Mouse (Mus musculus): Measurements from ENCODE around the gene Nf1. TPM values are rescaled to one million over a fixed set of nuclear protein-coding genes. Genes with fewer than 3 reads are reported as not detected.
A peak's percentile ranks its signal among the peaks of the same experiment; 100 is the strongest.

The Nf1 gene
- total and polyA plus RNA-seq, 2 experiments from 2014 or later = 7.3 to 83.0 TPM

DNA sequence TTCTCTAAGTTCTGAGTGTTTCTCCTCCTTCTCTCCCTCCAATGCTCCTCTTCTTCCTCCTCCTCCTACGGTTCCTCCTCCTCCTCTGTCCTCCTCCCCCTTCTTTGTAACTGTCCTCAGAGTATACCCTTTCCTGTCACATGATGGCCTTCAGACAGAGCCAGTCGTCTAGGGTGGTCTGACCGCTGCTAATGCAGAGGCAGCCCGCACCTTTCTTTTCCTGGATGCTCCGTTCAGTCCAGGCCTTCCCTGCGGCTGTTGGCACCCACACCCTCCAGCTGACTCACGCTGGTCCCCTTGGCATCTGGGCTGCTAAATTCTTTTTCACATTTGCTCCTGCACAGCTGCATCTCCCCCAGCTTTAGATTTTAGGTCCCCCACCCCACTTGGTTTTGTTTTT lies 33.0 kb upstream of the Nf1 start:
- Histone ChIP-seq H3K4me3 (ENCODE audit: low read depth, low read length) (no peak overlapping the region), H3K36me3 (ENCODE audit: insufficient read depth, low read length) (no peaks in the 10 kb centered on the region), H3K27me3 (ENCODE audit: insufficient read depth, low read length) (no peaks in the 10 kb centered on the region), H3K4me1 (ENCODE audit: insufficient read depth, low read length) (no peaks in the 10 kb centered on the region), H3K9me3 (ENCODE audit: low read length) (no peaks in the 10 kb centered on the region), H3K4me2 (ENCODE audit: low read depth, low read length, poor library complexity, severe bottlenecking) (no peak overlapping the region), H3K9ac (replicated peaks; ENCODE audit: low read length, poor library complexity, severe bottlenecking) (no peak overlapping the region), H3K27ac (ENCODE audit: low read depth, low read length) (no peak overlapping the region)
- WGBS = 27% methylated on average over 7 of the region's 7 CpGs
- DNase-seq (ENCODE audit: low spot score) = no peak
- ATAC-seq (ENCODE audit: low FRiP score) = no peak
- no peak for TF ChIP-seq CTCF (IDR thresholded peaks at IDR 0.05)

DNA sequence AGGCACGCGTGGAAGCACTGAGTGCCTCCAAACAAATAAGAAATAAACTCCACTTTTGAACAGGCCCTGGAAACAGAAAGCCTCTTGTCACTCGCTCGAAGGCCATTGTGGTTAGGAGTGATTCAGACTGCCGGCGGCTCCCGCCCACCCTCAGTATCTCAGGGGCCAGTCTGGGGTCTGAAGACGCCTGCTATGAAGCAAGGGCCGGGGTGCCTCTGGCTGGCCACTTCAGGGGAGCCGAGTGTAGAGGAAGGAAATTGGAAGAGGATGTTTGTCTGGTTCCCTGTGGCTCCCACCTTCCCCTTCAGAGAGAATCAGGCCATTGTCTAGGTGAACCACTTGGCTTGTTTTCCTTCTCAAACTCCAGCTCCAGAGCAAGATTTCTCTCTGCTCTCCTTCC lies 32.5 kb upstream of the Nf1 start:
- H3K27ac ChIP-seq (ENCODE audit: low read depth, low read length) = no peak overlapping the region
- H3K9ac ChIP-seq (replicated peaks; ENCODE audit: low read length, poor library complexity, severe bottlenecking) = no peak overlapping the region
- no peak for ATAC-seq (ENCODE audit: low FRiP score)
- no peak overlapping the region for H3K4me3 ChIP-seq (ENCODE audit: low read depth, low read length)
- H3K27me3 ChIP-seq (ENCODE audit: insufficient read depth, low read length) = no peaks in the 10 kb centered on the region
- no peak overlapping the region for H3K4me2 ChIP-seq (ENCODE audit: low read depth, low read length, poor library complexity, severe bottlenecking)
- H3K36me3 ChIP-seq (ENCODE audit: insufficient read depth, low read length) = no peaks in the 10 kb centered on the region
- H3K9me3 ChIP-seq (ENCODE audit: low read length) = no peaks in the 10 kb centered on the region
- DNase-seq (ENCODE audit: low spot score) = no peak
- TF ChIP-seq CTCF (IDR thresholded peaks at IDR 0.05) = no peak
- no peaks in the 10 kb centered on the region for H3K4me1 ChIP-seq (ENCODE audit: insufficient read depth, low read length)
- 10% methylated on average over 10 of the region's 10 CpGs for WGBS

DNA sequence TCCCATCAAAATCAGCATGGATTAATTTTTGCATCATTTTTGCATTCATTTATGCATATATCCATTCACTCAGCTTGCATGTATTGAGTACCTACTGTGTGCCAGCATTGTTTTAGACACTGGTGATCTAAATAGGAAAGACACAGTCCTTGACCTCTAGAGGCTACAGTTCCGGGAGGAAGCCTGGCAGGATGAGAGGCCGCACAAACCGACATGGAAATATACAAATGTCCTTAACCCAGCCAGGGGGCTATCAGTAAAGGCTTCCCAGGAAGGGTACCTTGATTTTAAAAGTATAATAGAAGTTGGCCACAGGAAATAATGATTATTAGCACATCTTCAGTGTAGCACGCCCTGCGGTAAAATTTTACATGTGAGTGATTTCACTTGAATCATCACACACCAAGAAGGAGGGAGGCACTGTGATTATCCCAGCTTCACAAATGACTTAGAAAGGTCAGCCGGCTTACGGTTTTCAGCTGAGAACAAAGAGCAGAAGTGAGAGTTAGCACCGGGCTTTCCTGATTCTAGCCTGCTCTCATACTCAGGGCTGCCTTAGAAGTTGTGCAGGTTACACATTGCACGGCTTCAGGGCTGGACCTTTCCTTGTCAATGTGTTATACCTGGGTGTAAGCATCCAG lies 31.8 kb upstream of the Nf1 start:
- H3K9ac ChIP-seq (replicated peaks; ENCODE audit: low read length, poor library complexity, severe bottlenecking) = no peak overlapping the region
- H3K27me3 ChIP-seq (ENCODE audit: insufficient read depth, low read length) = no peaks in the 10 kb centered on the region
- no peak for ATAC-seq (ENCODE audit: low FRiP score)
- no peaks in the 10 kb centered on the region for H3K36me3 ChIP-seq (ENCODE audit: insufficient read depth, low read length)
- no peaks in the 10 kb centered on the region for H3K4me1 ChIP-seq (ENCODE audit: insufficient read depth, low read length)
- TF ChIP-seq CTCF (IDR thresholded peaks at IDR 0.05) = no peak
- H3K9me3 ChIP-seq (ENCODE audit: low read length) = no peaks in the 10 kb centered on the region
- H3K4me2 ChIP-seq (ENCODE audit: low read depth, low read length, poor library complexity, severe bottlenecking) = no peak overlapping the region
- H3K4me3 ChIP-seq (ENCODE audit: low read depth, low read length) = no peak overlapping the region
- WGBS = 29% methylated on average over 9 of the region's 9 CpGs
- H3K27ac ChIP-seq (ENCODE audit: low read depth, low read length) = no peak overlapping the region
- no peak for DNase-seq (ENCODE audit: low spot score)

DNA sequence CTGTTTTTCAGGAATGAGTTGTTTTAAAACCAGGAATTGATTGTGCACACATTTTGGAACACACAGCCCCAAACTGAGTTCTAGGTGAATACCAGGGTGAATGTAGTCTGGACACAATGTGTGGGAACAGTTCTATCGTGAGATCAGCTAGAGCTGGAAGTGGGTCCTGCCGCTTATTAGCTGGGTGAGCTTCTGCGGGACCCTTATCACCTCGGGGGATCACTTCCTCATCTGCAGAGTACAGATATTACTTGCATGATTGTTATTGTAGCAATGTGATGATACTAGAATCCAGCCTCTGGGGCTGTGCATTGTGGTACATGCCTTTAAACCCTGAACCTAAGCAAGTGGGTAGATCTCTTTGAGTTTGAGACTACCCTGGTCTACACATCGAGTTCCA lies 29.0 kb upstream of the Nf1 start:
- Histone ChIP-seq H3K27ac (ENCODE audit: low read depth, low read length) (no peak overlapping the region), H3K27me3 (ENCODE audit: insufficient read depth, low read length) (no peaks in the 10 kb centered on the region), H3K36me3 (ENCODE audit: insufficient read depth, low read length) (no peaks in the 10 kb centered on the region), H3K9ac (replicated peaks; ENCODE audit: low read length, poor library complexity, severe bottlenecking) (no peak overlapping the region), H3K4me2 (ENCODE audit: low read depth, low read length, poor library complexity, severe bottlenecking) (no peak overlapping the region), H3K4me1 (ENCODE audit: insufficient read depth, low read length) (no peaks in the 10 kb centered on the region), H3K4me3 (ENCODE audit: low read depth, low read length) (no peak overlapping the region), H3K9me3 (ENCODE audit: low read length) (no peaks in the 10 kb centered on the region)
- DNase-seq (ENCODE audit: low spot score) = no peak
- no peak for ATAC-seq (ENCODE audit: low FRiP score)
- 89% methylated on average over 5 of the region's 5 CpGs for WGBS
- no peak for TF ChIP-seq CTCF (IDR thresholded peaks at IDR 0.05)

DNA sequence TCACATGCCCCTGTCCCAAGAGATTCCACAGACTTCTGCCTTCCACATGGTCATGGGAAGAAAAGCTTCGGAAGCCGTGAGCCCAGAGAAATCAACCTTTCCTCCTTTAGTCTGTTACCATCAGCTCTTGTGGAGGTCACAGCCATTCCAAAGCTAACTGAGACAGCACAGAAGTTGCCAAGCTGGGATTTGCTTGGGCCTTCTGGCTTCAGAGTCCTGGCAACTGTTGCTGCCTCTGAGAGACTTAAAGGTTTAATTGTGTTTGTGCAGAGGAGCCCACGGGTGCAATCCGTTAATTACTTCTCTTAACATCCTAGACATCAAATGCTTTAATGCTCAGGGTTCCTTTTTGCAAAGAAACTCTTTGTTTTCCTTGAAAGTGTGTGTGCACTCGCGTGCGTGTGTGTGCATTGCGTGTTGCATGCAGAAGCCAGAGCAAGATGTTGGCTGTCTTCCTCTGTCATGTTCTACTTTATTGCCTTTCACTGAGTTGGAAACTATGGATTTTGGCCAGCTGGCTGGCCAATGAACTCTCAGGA lies 22.6 kb upstream of the Nf1 start:
- DNase-seq (ENCODE audit: low spot score) = peak; percentile 55
- H3K36me3 ChIP-seq (ENCODE audit: insufficient read depth, low read length) = no peaks in the 10 kb centered on the region
- TF ChIP-seq CTCF (IDR thresholded peaks at IDR 0.05) = no peak

DNA sequence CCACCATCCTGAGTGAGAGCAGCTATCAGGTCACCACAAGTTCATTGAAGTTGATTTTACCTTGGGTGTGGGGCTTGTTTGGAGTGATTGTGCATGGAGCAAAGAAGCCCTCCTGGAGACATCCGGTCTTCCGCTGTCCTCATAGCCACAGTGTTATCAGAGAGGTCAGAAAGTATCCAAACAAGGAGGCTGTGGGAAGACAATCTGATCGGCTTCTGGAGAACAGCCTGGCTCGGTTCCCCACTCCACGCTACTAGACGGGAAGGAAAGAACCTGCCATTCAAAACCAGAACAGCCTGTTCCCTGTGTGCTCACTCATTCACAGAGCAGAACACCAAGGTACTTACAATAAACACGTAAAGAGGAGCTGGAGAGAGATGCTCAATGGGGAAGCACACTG lies 19.7 kb upstream of the Nf1 start:
- Histone ChIP-seq H3K4me2 (ENCODE audit: low read depth, low read length, poor library complexity, severe bottlenecking) (no peak overlapping the region), H3K9me3 (ENCODE audit: low read length) (no peaks in the 10 kb centered on the region), H3K27me3 (ENCODE audit: insufficient read depth, low read length) (no peaks in the 10 kb centered on the region), H3K4me1 (ENCODE audit: insufficient read depth, low read length) (no peaks in the 10 kb centered on the region), H3K4me3 (ENCODE audit: low read depth, low read length) (no peak overlapping the region), H3K27ac (ENCODE audit: low read depth, low read length) (no peak overlapping the region), H3K9ac (replicated peaks; ENCODE audit: low read length, poor library complexity, severe bottlenecking) (no peak overlapping the region), H3K36me3 (ENCODE audit: insufficient read depth, low read length) (no peaks in the 10 kb centered on the region)
- DNase-seq (ENCODE audit: low spot score) (no peak), ATAC-seq (ENCODE audit: low FRiP score) (no peak)
- TF ChIP-seq CTCF (IDR thresholded peaks at IDR 0.05) = no peak
- WGBS = 84% methylated on average over 7 of the region's 7 CpGs

More for the DNA sequence above, 22.6 kb upstream of the Nf1 start:
- Histone ChIP-seq H3K4me3 (ENCODE audit: low read depth, low read length) (no peak overlapping the region), H3K9ac (replicated peaks; ENCODE audit: low read length, poor library complexity, severe bottlenecking) (no peak overlapping the region), H3K27me3 (ENCODE audit: insufficient read depth, low read length) (no peaks in the 10 kb centered on the region), H3K27ac (ENCODE audit: low read depth, low read length) (no peak overlapping the region), H3K4me1 (ENCODE audit: insufficient read depth, low read length) (no peaks in the 10 kb centered on the region), H3K9me3 (ENCODE audit: low read length) (no peaks in the 10 kb centered on the region), H3K4me2 (ENCODE audit: low read depth, low read length, poor library complexity, severe bottlenecking) (no peak overlapping the region)
- 75% methylated on average over 8 of the region's 8 CpGs for WGBS
- no peak for ATAC-seq (ENCODE audit: low FRiP score)

All from midbrain, postnatal 0 days (tissue).